Mouse (Mus musculus): ENCODE measurements around the gene Prim2.

Prim2 gene

GRCm38 (mm10) chr1:33610026-33610721 is 59.4 kb downstream of the Prim2 start:
- DNase-seq (ENCODE audit: low spot score in 2 of 2): no peak

GRCm38 (mm10) chr1:33608133-33608532 is 61.5 kb downstream of the Prim2 start:
- DNase-seq (ENCODE audit: low spot score in 2 of 2): no peak

DNA sequence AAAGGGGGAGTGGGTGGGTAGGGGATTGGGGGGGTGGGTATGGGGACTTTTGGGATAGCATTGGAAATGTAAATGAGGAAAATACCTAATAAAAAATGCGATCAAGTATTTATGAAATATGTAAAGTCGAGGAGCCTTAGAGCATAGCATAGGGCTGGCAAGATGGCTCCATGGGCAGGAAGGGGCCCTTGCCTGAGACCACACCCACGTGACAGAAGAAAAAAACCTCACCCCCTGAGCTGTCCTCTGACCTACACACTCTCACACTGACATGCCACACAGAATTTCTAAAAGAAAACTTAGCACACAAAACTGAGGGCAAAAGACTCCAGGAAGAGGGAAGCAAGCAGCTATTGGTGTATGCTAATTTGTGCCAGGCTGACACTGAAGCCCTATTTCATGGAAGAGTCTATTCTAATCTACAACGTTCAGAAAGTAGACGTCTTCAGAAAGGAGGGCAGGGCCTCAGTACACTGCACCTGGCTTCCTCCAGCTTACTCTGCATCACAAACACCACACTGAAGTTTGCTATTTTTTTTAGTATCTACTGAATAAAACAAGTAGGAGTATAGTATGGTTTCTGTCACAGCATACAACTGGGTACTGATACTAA is 65.4 kb downstream of the Prim2 start:
- no peak for DNase-seq (ENCODE audit: low spot score in 2 of 2)

GRCm38 (mm10) chr1:33599698-33600097 is 69.9 kb downstream of the Prim2 start:
- no peak for DNase-seq (ENCODE audit: low spot score in 2 of 2)

DNA sequence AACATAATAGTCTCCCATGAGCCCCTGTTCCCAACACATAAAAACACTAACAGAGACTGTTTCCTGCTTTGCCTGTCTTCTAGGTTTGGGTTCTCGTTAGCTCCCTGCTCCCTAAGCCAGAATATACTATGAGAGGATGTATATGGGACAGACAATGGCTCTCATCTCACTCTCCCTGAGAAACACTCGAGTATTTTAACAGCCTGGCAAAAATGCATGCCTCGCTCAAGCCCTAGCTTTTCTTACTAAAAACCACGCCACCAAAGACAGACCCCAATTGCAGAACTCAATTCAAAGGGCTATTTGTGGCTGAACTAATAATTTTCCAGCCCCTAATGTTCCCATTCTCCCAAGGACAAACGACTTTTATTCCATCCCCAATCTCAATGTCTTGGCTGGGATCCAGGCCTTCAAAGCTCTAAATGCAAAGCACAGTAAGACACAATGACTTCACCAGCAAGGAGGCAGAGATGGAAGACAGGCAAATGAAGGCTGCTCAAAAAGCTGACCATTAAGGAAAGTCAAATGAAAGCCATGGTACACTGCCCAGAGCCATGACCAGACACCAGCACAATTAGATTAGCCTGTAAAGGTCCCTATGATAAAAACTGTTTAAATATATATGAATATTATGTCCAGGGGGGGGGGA is 70.5 kb downstream of the Prim2 start:
- no peak for DNase-seq (ENCODE audit: low spot score in 2 of 2)

DNA sequence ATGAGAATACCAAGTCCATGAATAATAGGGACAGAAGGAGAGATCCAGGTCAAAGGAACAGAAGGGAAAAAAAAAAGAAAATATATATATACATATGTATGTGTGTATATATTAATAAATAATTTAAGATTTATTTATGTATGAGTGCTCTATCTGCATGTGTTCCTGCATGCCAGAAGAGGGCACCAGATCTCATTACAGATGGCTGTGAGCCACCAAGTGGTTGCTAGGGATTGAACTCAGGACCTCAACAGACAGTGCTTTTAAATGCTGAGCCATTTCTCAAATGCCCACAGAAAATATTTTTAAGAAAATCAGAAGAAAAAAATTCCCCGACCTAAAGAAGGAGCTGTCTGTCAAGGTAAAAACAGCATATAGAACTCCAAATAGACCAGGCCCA is 72.6 kb downstream of the Prim2 start:
- DNase-seq (ENCODE audit: low spot score in 2 of 2): no peak

GRCm38 (mm10) chr1:33595936-33596335 is 73.7 kb downstream of the Prim2 start:
- no peak for DNase-seq (ENCODE audit: low spot score in 2 of 2)

- no peak for DNase-seq (ENCODE audit: low spot score in 2 of 2)
Observed at GRCm38 (mm10) chr1:33594966-33595365, 74.6 kb downstream of the Prim2 start.

DNA sequence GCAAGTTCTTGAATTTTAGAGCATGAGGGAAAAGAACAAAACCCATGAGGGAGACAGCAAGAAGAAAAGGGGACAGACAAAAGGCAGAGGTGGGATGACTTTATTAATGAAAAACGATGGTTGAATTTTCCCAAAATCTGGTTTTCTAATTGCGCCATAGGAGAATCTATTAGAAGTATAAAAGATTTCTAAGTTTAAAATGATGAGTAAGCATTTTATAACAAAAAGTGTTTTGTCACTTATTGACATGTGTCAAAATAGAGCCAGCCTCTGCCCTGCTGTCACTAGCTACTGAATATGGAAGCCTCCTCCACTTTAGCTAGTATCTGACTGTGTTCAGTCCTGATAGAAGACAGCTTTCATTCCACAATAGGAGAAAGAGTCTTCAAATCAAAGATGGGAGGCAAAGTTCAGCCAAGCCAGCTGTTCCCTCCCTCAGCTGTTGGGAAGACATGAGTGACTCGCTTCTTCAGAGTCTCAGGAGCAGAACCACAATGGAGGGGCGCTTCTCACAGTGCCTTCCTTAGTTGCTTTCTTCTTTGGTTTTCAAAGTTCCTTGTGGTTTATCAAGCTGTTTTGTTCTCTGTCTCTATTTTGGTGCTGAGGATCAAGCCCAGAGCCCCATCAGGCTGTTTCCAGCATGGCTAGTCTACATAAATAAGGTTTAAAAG is 75.7 kb downstream of the Prim2 start:
- no peak for DNase-seq (ENCODE audit: low spot score in 2 of 2)

DNA sequence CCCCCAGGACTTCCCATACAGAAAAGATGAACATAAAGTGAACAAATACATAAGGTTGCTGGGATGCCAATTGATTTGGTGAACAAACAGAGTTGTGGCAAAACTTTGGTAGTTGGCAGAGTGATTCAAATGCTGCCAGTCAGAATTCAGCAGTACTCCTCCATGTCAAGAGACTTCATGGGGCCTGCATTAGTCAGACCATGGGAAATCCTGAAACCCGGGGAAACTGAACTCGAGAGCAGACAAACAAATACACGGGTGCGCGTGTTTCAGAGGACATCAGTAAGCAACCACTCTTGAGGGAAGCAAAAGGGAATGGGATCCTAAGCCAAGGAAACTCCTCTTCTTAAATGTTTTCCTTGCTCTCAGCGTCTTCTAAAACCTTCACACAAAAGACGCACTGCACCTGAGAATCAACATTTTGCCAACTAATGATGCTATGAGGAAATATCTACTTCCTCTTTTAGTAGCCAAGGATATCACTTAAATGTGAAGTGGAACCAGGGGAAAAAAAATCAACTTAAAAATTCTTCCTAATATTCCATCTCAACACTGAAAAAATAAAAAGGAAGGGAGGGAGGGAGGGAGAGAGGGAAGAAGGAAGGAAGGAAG is 77.5 kb downstream of the Prim2 start:
- no peak for DNase-seq (ENCODE audit: low spot score in 2 of 2)

DNA sequence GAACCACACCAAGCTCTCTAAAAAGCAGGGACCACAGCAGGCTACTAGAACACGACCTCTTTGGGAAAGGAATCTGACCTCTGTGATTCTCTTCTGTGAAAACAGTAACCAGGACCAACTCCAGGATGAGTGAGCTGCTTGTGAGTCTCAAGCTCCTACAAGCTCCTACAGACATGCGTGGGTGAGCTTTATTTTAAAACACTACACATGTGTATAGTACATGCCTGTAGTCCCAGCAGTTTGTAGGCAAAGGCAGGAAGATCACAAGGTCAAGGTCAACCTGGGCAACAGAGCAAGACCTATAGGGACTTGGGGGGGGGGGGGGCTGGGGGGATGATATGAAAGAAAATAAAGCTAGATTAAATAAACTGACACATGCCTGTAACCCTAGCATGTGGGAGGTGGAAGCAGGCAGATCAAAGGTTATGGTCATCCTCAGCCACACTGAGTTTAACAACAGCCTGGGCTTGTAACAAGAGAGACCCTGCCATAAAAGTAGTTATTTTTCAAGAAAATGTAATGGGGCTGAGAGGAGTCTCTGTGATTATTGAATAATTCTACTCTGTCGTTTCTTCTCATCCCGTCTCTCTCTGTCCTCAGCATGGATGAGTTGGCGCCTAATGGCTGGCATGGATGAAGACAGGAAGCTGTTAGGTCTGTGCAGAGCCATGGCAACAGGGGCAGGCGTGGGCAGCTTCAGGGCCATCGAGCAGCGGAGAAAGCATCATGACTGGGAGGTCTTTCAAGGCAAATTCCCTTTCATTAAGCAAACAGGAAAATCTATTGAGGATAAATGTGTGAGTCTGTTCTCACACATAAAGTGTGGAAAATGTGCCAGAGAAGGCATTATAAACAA is 78.8 kb downstream of the Prim2 start:
- no peak for DNase-seq (ENCODE audit: low spot score in 2 of 2)

- DNase-seq (ENCODE audit: low spot score in 2 of 2): no peak
Observed at GRCm38 (mm10) chr1:33589531-33589930, 80.1 kb downstream of the Prim2 start.

DNA sequence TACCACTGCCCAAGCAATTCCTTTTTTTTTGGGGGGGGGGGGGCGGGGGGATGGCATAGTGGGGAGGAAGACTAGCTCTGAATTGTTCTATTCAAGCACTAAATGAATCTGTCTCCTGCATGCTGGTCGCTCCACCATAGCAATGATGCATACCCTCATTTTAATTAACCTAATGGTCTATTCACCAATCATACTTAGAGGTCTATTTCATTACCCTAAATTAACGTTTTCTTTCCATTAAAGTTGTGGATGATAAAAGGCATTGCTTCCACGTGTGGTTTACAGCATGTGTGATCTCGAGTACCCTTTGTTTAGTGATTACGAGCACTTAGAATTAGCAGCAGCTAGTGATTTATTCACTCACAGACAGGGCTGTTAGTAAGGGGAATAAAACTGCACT is 81.0 kb downstream of the Prim2 start:
- DNase-seq (ENCODE audit: low spot score in 2 of 2): no peak

GRCm38 (mm10) chr1:33584590-33584978 is 85.0 kb downstream of the Prim2 start:
- DNase-seq (ENCODE audit: low spot score in 2 of 2): no peak

GRCm38 (mm10) chr1:33583817-33584589 is 85.6 kb downstream of the Prim2 start:
- no peak for DNase-seq (ENCODE audit: low spot score in 2 of 2)

DNA sequence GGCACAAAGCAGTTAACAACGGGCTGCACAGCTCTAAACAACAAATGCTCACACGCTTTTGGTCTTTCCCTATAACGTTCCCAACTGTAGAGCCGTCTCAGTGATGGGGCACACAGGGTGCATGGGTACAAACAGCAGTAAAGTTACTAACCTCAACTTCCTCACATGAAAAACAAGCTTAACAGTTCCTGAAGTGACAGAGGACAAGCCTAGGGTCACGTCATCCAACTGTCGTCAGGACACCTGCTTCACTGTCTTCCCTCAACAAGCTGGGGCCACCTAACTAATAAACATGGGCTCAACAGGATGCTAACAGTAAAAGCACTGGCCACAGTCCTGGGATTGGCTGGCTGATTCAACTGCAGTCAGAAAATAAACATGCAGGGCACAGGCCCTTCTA is 91.0 kb downstream of the Prim2 start:
- DNase-seq (ENCODE audit: low spot score in 2 of 2): peak in 1 of 2 experiments; percentile 39

- peak; percentile 49 to 80 for DNase-seq (ENCODE audit: low spot score in 2 of 2)
Observed at GRCm38 (mm10) chr1:33574459-33574858, 95.1 kb downstream of the Prim2 start.

GRCm38 (mm10) chr1:33565764-33566401 is 103.7 kb downstream of the Prim2 start:
- peak in 1 of 2 experiments; percentile 40 for DNase-seq (ENCODE audit: low spot score in 2 of 2)

DNA sequence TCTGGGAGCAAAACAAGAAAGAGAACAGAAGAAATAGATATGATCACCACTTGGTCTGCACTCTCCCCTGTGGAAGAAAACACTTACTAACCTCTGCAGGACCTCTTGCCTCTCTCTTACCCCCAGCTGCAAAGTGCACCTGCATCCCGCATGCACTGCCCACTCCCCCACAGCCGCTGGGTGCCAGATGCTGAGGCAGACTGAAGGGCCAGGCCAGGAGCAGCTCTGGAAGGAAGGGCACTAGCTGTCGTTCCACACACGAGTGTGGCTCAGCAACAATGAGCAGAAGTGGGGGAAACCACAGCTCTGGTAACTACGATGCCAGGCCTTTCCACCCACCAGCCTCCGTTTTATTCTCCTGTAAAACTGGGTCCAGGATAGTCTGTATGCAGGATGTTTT is 105.6 kb downstream of the Prim2 start:
- DNase-seq (ENCODE audit: low spot score in 2 of 2): no peak

- no peak for DNase-seq (ENCODE audit: low spot score in 2 of 2)
Observed at GRCm38 (mm10) chr1:33563611-33564010, 106.0 kb downstream of the Prim2 start.
